Mouse (Mus musculus) adipocyte (in vitro differentiated cells): ENCODE data around the gene Lamtor5.

Experiments used
- DNase-seq: peaks from one replicate; pipeline ENCODE4 v3.0.0-alpha.2; 2016; ENCODE audit warnings: low spot score

Gene Lamtor5

DNA sequence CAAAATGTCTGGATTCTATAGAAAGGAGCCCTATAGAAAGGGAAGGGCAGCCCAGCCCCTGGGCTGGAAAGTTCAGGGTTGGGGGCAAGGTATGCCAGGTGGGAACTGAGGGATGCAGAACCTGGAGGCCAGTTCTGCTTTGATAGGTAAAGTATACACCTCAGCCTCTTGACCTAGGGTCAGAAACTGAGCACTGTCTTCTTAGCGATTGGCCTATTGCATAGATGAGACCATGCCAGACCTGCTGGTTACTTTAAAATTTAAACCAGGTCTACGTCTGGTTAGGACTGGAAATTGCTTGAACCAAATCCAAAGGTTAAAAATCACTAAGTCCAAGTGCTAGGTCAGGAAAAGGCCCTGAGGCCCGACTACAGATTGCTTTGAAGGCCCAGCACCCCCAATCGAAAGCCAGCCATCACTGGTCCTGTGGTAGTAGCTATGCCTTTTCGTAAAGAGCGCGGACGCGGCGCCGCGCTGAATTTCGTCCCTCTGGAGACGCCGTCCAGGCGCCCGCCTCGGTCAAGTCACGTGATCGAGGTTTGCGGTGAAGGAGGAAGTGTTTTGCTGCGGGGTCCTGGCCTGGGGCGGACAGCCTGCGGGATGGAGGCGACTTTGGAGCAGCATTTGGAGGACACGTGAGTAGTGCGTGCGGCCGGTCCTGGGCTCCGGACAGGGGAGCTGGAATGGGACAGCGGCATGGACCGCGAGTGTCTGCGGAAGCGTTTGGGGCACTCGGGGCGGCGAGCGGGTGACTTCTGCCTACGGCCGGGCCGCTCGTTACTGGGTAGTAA is at the start of gene Lamtor5:
TSS of gene Lamtor5 (plus strand) at position 380 of the 791 bp plus-strand sequence.
- DNase-seq, result peak; percentile 79

DNA sequence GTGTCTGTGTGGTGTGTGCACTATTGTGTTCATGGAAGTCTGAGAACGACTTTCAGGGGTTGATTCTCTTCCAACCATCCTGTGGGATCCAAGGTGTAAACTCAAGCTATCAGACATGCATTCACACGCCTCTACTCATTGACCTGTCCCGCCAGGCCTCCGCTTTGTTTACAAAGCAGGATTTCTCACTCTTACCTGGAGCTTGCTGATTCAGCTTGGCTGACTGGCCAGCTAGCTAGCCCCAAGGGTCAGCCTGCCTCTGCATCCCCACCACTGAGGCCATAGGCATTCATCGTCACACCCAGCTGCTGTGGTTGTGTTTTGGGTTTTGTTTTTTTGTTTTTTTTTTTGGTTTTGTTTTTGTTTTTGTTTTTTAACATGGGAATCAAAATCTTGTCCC is 49.4 kb upstream of the Lamtor5 start:
- DNase-seq, result no peak

DNA sequence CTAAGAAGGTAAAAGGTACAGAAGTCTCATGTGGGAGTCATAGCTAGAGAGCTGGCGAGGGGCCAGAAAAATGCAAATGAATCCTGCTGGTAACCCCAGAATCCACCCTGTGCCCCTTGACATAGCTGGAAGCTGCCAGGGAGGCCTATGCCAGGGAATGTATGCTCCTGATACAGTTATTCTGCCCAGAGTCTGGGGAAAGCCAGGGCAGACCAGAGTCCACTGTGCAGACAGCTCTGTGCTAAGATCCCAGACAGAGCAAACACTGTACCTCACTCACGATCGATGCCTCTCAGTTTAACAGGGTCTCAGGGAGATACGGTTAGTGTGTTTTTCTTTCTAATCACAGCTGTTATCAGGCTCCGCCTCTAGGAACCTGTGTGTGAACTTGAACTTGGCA is 48.8 kb upstream of the Lamtor5 start:
- DNase-seq, result peak; percentile 18

DNA sequence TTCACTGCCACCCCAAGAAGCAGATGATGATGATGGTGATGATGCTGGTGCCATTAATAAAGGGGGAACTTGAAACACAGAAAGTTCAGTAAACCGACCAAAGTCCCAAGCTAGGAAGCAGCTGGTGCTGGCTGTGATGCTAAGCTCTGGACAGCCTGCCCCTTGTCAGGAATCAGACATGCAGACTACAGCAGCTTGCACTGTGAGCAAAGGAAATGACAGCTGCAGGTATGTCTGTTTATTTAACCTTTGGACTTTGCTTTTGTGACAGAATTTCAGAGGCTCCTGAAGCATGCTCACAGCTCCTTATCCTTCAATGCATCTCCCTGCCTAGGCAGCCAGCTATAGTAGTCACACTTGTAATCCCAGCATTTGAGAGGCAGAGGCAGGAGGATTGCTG is 48.1 kb upstream of the Lamtor5 start, which contains the start of gene A630076J17Rik:
TSS of gene A630076J17Rik (plus strand) at position 88 of the 400 bp plus-strand sequence.
- DNase-seq, result no peak

DNA sequence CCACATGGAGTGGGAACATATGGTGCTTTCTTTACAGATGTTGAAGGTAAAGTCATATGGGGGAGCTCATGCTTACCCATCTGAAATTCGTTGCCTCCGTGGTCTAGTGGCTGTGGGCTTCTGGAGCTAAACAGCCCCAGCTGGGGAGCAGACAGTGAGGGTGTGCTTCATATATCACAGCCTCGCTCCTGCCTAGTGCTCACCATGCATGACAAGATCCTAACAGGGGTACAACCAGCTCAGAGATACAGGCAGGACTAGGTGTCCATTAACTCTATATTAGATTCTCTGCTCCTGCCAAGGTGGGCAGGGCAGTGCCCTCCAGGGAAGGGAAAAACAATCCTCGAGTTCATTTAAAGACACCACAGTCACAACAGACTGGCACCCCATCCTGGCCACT is 47.5 kb upstream of the Lamtor5 start:
- DNase-seq, result no peak

DNA sequence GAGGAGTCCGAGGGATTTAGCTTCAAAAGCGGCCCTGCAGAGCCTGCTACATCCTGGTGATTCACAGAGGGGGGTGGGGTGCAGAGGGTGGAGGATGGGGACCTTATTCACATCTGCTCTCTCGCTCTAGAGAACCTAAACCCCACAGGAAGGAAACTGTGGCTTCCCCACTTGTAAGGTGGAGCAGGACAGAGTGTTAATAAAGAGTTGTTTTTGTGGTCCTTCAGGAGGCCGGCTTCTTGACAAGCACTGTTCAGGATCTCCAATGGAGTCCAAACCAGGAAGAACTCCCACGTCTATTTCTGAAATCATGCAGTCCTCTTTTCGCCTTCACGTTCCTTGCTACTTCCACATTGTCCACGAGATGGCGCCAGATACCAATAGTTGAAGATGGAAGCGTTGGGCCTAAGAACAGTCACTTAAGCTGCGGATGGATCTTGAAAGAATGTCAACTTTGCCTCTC is 45.3 kb upstream of the Lamtor5 start:
- DNase-seq, result peak; percentile 97

DNA sequence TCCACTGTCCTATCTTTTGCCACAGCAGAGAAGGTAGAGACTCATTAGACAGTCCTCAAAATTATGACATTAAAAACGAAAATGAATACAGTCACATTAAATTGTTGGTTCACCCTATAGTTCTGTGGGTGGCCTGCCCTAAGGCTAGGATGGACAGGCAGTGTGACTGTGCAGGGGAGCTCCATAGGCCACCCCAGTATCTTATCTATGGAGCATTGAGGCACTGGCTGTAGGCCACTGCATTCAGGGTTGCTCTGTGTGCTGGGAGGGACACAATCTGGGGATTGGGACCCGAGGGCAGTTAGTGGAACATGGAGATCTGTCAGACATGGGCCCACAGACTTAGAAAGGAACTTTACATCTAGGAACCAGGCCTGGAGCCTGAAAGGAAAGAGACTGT is 44.7 kb upstream of the Lamtor5 start:
- no peak for DNase-seq

DNA sequence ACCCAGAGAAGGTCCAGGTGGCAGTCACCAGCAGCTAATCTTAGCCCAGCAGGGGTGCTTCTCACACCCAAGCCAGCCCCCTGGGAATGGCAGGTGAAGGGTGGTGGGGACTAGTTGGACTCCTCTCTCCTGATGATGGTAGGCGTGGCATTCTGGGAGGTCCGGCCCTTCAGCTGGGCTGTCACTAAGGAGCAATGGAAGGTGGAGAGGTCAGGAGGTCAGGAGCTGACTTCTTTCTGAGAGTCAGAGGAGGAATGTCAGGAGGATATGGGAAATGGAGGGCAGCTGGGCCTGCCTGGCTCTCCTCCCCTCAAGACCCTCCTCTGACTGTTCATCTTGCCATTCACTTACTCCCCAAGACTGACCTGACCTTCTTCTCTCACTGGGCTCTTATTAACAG is 40.6 kb upstream of the Lamtor5 start:
- DNase-seq, result no peak

DNA sequence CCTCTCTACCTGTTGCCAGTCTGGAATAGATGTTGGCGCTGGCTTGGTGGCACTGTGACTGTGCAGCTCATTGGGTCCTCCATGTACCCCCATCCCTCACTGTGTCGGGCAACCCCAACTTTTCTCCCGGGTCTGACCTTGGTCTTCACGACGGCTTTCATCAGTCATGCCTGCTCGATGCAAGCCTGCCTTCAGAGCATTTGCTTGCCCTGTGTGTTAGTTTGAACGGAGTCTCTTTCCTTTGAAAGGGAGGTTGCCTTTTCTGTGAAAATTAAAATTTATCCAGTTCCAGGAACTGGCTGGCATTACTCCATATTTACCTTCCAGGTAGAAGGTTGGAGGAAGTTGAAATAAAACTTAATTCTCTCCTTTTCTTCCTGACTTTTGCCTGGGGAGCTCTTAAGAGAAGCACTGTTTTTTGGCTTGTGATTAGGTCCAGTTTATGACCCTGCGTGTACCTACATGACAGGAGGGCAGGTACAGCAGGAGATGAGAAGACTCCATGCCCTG is 40.1 kb upstream of the Lamtor5 start:
- DNase-seq, result no peak

DNA sequence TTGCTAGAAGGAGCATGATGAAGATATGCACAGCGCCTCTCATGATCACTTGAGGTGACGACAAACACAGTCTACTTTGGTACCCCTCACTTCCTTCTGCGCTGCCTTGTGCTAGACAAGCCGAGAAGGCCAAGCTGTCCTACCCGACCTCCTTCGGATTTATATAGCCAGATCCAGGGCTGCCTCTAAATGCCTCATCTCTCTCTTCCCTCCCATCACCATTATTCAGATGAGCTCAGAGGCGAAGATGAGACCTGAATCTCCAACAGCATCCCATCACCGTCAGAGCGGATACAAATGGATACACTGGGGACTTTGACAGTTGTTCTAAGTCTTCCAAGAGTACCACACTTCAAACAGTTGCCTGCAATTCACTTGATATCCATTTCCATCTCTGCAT is 39.1 kb upstream of the Lamtor5 start, which contains the start of gene Prok1:
TSS of gene Prok1 (minus strand) at position 101 of the 400 bp plus-strand sequence.
- DNase-seq, result no peak

DNA sequence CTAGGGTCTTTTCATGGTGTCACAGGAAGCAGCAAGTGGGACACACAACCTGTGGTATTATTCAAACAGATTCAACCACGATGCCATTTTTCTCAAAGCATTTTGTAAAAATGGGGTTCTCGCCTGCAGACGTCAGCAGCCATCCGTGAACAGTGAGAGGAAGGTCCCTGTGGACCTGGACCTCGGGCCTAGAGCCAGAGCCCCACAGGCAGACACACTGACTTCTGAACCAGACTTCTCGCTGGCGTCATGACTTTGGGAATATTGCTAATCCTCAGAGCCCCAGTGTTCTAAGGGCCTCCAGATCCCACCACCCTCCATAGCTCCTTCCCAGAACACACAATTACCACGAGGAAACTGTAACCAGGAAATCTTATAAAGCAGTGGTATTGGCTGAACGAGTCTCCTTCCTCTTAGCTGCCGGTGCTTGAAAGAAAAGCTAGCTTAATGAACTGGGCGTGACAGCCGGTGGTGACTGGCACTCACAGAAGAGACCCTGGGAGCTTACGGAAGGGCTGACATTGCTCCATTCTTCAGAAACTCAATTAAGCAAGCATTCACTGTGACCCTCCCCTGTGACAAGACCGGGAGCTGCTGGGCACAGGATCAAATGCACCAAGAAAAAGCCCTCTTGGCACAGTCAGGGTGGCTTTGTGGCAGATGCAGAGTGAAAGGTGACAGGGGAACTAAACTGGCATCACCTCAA is 37.1 kb upstream of the Lamtor5 start:
- DNase-seq, result no peak

DNA sequence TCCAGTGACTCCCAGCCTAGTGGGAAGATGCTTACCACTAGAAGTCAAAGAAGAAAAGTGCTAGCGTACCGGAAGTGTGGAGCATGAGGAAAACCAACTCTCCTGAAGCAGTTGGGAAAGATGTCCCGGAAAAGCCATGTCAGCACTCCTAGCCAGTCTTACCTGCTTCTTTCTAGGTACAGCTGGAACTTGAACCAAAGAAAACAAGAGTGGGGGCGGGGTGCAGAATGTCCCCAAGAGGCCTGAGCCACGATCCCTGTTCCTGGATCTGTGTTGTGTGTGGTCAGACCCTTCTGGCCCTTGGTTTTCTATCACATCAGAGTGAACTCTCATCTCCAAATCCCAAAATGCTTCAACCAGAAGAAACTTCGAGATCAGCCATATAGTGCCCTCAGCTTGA is 31.8 kb upstream of the Lamtor5 start:
- no peak for DNase-seq

DNA sequence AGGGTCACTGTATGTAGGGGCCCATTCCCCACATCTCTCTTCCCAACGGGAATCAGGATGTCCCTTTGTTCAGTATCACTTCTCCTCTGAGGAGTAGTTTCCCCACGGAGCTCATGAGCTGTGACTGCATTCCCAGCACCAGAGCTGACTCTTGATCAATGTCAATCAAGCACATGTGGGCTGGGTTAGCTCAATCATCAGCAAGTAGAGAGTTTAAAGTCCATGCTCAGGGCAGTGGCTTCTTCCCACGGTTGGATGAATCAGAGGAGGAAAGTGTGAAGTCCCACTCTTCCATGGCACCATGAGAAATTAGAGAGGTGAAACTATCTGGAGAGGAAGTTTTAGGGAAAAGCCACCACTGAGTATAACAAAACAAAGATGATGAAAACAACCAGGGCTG is 29.6 kb upstream of the Lamtor5 start:
- DNase-seq, result no peak

DNA sequence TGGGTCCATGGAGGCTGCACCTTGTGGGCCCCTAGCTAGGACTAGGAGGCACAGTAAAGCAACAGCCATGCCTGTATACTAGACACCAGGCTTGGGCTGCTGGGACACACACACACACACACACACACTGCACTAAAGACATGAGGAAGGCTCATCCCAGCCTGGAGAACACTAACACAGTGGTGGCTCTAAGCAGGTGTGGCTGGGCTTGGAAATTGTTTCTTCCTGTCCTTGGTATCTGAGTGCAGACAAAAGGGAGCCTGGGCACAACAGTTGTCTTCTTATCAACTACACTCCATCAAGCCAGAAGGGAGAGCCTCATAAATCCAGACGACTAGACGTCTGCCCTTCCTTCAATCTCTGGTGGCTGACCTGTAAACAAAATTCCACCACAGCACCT is 28.3 kb upstream of the Lamtor5 start:
- DNase-seq, result no peak

DNA sequence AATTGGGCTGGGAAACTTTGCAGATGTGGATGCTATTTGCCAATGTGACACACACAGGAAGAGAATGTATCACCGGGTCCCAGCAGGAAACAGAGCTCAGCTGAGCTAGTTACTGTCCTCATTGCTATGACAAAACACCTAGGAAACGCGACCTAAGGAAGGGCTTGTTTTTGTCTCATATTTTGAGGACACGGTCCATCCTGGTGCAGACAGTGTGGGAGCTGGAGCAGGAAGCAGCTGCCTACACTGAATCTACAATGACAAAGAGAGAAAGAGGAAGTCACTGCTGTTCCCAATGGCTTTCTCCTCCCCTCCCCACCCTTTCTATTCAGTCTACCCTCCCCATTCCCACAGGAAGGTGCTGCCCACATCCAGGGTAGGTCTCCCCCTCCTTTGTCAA is 26.6 kb upstream of the Lamtor5 start:
- no peak for DNase-seq

DNA sequence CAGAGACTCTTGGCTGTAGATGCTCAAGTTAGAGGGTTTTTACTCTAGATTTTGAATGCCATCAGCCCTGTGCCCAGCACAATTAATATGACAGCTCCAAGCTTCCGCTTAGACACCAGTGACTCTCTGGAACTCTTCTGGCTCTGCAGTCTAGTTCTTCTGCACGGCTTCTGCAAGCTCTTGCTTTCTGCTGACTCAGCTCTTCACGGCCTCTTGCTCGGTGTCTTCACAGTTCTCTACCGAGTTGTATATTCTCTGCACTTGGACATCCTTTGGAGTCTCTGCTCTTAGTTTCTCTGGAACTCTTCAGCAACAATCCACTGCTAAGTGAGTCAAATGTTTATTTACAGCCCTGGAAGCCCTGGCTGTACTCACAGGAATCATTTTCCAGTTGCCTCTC is 24.7 kb upstream of the Lamtor5 start:
- DNase-seq, result peak; percentile 30

DNA sequence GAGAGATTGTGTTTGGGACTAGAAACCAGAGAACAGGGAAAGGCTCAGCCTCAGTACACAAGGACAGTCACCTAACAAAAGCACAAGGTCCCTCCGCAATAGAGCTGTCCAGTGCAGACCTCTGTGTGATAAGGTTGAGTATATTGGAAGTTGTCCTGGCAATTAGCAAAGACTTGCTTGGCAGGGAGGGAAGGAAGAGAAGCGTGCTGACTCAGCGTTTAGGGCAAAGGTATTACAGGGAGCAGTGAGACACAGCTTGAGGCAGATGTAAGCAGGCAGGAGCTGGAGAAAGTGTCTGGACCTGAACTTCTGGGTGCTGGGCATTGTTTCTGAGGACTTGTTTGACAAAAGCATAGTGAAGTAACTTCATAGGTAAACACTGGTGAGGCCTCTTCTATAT is 22.7 kb upstream of the Lamtor5 start:
- peak; percentile 55 for DNase-seq

DNA sequence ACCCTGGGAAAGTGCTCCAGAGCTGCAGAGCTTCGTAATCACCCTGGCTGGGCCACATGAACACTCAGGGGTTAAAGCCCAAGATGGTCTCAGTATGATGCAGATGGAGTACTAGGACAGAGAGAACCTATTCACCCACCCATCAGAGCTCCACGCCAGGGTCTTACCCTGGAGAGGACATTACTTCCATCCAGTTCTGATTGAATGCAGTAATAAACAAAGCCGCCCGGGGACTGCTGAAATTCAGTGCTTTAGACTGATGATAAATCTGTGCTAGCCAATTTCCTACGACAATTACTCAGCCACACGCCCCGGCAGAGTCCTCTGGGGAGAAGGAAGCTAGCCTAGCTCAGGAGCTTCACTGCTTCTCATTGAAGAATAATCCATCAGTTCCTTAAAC is 21.9 kb upstream of the Lamtor5 start:
- no peak for DNase-seq

DNA sequence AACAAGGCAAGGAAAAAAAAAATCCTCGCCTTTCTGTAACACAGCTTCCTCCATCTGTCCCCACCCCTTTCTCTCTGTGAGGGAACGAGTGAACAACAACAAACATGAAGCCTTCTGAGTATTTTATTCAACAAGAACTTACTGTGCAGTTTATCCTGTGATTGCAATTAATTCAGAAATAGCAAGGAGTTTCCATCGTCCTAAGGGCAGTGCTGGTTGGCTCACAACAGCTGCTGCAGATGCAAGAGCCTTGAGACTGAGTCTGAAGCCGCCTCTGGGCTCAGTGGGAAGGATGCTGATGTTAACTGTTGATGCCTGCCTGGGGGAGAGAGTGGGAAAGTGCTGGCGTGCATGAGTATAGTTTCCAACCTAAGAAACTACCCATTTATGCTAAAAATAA is 20.7 kb upstream of the Lamtor5 start:
- no peak for DNase-seq

DNA sequence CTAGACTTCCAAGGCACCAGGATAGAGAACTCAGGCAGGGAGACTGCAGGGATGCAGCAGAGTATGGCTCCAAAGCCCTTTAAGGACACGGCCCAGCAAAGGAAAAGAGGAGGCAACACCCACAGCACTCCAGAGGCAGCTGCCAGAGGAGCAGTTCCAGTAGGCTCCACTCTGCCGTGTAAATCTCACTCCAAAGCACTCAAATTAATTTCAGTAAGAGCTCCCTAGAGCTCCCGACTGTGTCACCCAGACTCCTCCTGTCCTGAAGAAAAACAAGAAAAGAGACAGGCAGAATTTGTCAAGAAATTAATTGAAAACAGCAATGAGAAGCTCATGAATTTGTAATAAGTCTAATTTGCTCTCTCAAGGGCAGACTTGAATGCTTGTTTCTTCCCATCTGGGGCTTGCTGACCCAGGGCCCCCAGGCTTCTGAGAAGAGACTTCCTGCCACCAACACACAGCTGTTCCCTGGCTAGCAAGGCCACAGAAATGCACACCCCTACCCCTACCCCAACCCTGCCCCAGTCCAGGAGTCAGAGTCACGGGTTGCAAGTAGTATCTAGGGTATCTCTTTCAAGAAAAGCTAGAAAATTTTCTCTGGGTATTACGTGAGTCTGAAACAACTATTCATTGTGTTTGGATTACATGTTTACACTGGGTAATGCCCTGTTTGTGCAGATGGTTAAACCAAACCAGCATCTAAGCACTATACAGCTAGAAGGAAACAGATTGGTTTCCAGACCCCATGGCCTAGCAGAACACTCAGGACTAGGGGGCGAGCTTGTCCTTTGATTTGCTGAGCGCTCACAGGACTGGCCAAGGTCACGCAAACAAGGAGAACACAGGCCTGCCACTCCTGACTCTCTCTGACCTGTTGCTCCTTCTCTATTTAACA is 17.5 kb upstream of the Lamtor5 start:
- peak; percentile 64 for DNase-seq

DNA sequence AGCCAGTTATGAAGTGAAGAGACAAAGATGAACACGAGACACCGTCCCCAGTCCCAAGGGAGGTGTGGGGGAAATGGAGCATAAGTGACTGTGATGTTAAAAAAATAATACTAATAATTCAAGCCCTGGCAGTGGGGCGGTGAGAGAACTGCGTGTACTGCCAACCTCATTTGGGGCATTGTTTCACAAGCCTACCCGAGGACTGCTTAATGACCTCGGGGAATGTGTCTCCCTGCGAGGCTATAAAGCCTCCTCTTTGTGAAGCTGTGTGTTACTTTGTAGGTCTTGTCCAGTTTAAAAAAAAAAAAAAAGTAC is 16.9 kb upstream of the Lamtor5 start:
- peak; percentile 92 for DNase-seq

DNA sequence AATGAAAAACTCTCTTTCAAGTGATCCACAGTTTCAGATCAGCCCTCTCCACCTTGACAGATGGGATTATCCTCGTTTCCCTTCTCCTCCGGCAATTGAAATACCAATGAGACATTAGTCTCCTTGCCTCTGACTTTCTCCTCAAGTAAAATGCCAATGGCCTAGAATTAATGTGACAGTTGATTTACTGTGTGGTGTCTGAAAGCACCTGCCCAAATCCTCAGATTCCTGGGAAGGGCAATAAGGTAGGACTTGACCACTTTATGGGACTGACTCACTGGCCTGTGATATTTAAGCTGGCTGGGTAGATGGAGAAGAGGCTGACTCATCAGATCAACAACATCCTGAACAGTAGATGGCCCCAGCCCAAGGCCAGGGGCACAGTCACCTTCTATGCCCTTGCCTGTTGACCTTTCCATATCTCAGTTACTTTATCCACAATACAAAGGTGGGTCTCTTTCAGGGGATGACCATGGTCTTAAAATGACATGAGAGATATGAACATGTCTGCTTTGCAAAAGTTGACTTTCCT is 11.8 kb upstream of the Lamtor5 start:
- no peak for DNase-seq
